Mouse (Mus musculus): ENCODE measurements at regions not wholly inside any gene's neighbourhood (a gene's known extent, or its start where the extent isn't known, plus 50 kb on each side); places are given as distances from the start of the nearest gene placed in this dataset.

- Histone ChIP-seq H3K27me3 (no peaks in the 10 kb centered on the region), H3K36me3 (no peaks in the 10 kb centered on the region), H3K27ac (peak overlapping the region; percentile 68; the same call in 1 of the 2 replicates), H3K4me2 (no peak overlapping the region), H3K4me3 (no peak overlapping the region), H3K4me1 (peaks cover 9% of the 10 kb centered on the region), H3K9ac (no peak overlapping the region), H3K9me3 (no peaks in the 10 kb centered on the region)
- ATAC-seq (ENCODE audit: insufficient number of reproducible peaks, insufficient read depth, low FRiP score, low TSS enrichment, low read depth) = no peak
- 84% methylated on average over 10 of the region's 10 CpGs for WGBS
Measured at GRCm38 (mm10) chr12:71628796-71629195, 202.1 kb upstream of the Daam1 start.

GRCm38 (mm10) chr12:71630386-71630785, 200.5 kb upstream of the Daam1 start:
- H3K4me1 ChIP-seq = peaks cover 9% of the 10 kb centered on the region
- H3K36me3 ChIP-seq = no peaks in the 10 kb centered on the region
- H3K27me3 ChIP-seq = no peaks in the 10 kb centered on the region
- 86% methylated on average over 3 of the region's 3 CpGs for WGBS
- no peak for ATAC-seq (ENCODE audit: insufficient number of reproducible peaks, insufficient read depth, low FRiP score, low TSS enrichment, low read depth)
- no peaks in the 10 kb centered on the region for H3K9me3 ChIP-seq
- no peak overlapping the region for H3K4me3 ChIP-seq
- H3K4me2 ChIP-seq = no peak overlapping the region
- no peak overlapping the region for H3K9ac ChIP-seq
- no peak overlapping the region for H3K27ac ChIP-seq

- Histone ChIP-seq H3K9me3 (no peaks in the 10 kb centered on the region), H3K36me3 (no peaks in the 10 kb centered on the region), H3K4me2 (no peak overlapping the region), H3K27ac (no peak overlapping the region), H3K9ac (no peak overlapping the region), H3K4me1 (no peaks in the 10 kb centered on the region), H3K4me3 (no peak overlapping the region), H3K27me3 (no peaks in the 10 kb centered on the region)
- ATAC-seq (ENCODE audit: insufficient number of reproducible peaks, insufficient read depth, low FRiP score, low TSS enrichment, low read depth) = no peak
- 82% methylated on average over 6 of the region's 6 CpGs for WGBS
Measured at GRCm38 (mm10) chr12:71636300-71636699, 194.6 kb upstream of the Daam1 start.

- no peak overlapping the region for H3K27ac ChIP-seq
- no peaks in the 10 kb centered on the region for H3K36me3 ChIP-seq
- H3K4me1 ChIP-seq = peaks cover 3% of the 10 kb centered on the region; the same call in 1 of the 2 replicates
- H3K27me3 ChIP-seq = no peaks in the 10 kb centered on the region
- H3K9ac ChIP-seq = no peak overlapping the region
- no peak for ATAC-seq (ENCODE audit: insufficient number of reproducible peaks, insufficient read depth, low FRiP score, low TSS enrichment, low read depth)
- no peak overlapping the region for H3K4me3 ChIP-seq
- 80% methylated on average over 3 of the region's 3 CpGs for WGBS
- H3K4me2 ChIP-seq = no peak overlapping the region
- no peaks in the 10 kb centered on the region for H3K9me3 ChIP-seq
Measured at GRCm38 (mm10) chr12:71637248-71637647, 193.6 kb upstream of the Daam1 start.

- H3K4me2 ChIP-seq = no peak overlapping the region
- H3K27me3 ChIP-seq = no peaks in the 10 kb centered on the region
- ATAC-seq (ENCODE audit: insufficient number of reproducible peaks, insufficient read depth, low FRiP score, low TSS enrichment, low read depth) = no peak
- H3K36me3 ChIP-seq = no peaks in the 10 kb centered on the region
- no peaks in the 10 kb centered on the region for H3K9me3 ChIP-seq
- H3K27ac ChIP-seq = no peak overlapping the region
- H3K4me3 ChIP-seq = no peak overlapping the region
- 65% methylated on average over 8 of the region's 8 CpGs for WGBS
- H3K4me1 ChIP-seq = peaks cover 8% of the 10 kb centered on the region
- no peak overlapping the region for H3K9ac ChIP-seq
Measured at GRCm38 (mm10) chr12:71638246-71638645, 192.6 kb upstream of the Daam1 start.

- no peak for ATAC-seq (ENCODE audit: insufficient number of reproducible peaks, insufficient read depth, low FRiP score, low TSS enrichment, low read depth)
- 66% methylated on average over 10 of the region's 10 CpGs for WGBS
- Histone ChIP-seq H3K9ac (no peak overlapping the region), H3K4me3 (no peak overlapping the region), H3K9me3 (no peaks in the 10 kb centered on the region), H3K4me2 (no peak overlapping the region), H3K36me3 (no peaks in the 10 kb centered on the region), H3K27me3 (no peaks in the 10 kb centered on the region), H3K27ac (no peak overlapping the region), H3K4me1 (peaks cover 9% of the 10 kb centered on the region)
Measured at GRCm38 (mm10) chr12:71640058-71640501, 190.8 kb upstream of the Daam1 start.

GRCm38 (mm10) chr12:71641486-71641885, 189.4 kb upstream of the Daam1 start:
- Histone ChIP-seq H3K9ac (no peak overlapping the region), H3K4me2 (no peak overlapping the region), H3K4me3 (no peak overlapping the region), H3K27ac (no peak overlapping the region), H3K27me3 (no peaks in the 10 kb centered on the region), H3K4me1 (peaks cover 9% of the 10 kb centered on the region), H3K9me3 (no peaks in the 10 kb centered on the region), H3K36me3 (no peaks in the 10 kb centered on the region)
- WGBS = 81% methylated on average over 2 of the region's 2 CpGs
- ATAC-seq (ENCODE audit: insufficient number of reproducible peaks, insufficient read depth, low FRiP score, low TSS enrichment, low read depth) = no peak

- Histone ChIP-seq H3K4me1 (peaks cover 9% of the 10 kb centered on the region), H3K9me3 (no peaks in the 10 kb centered on the region), H3K4me3 (no peak overlapping the region), H3K36me3 (no peaks in the 10 kb centered on the region), H3K4me2 (no peak overlapping the region), H3K27ac (no peak overlapping the region; the same call in 1 of the 2 replicates), H3K27me3 (no peaks in the 10 kb centered on the region), H3K9ac (no peak overlapping the region)
- ATAC-seq (ENCODE audit: insufficient number of reproducible peaks, insufficient read depth, low FRiP score, low TSS enrichment, low read depth) = no peak
- 59% methylated on average over 8 of the region's 8 CpGs for WGBS
Measured at GRCm38 (mm10) chr12:71642797-71643337, 188.0 kb upstream of the Daam1 start.

GRCm38 (mm10) chr12:71651251-71651650, 179.6 kb upstream of the Daam1 start:
- no peak overlapping the region for H3K27ac ChIP-seq
- H3K4me1 ChIP-seq = no peaks in the 10 kb centered on the region
- H3K9me3 ChIP-seq = no peaks in the 10 kb centered on the region
- no peak overlapping the region for H3K4me2 ChIP-seq
- no peak overlapping the region for H3K4me3 ChIP-seq
- no peak overlapping the region for H3K9ac ChIP-seq
- no peaks in the 10 kb centered on the region for H3K27me3 ChIP-seq
- 68% methylated on average over 2 of the region's 2 CpGs for WGBS
- no peak for ATAC-seq (ENCODE audit: insufficient number of reproducible peaks, insufficient read depth, low FRiP score, low TSS enrichment, low read depth)
- H3K36me3 ChIP-seq = no peaks in the 10 kb centered on the region

- WGBS = 51% methylated on average over 10 of the region's 10 CpGs
Measured at GRCm38 (mm10) chr12:71693346-71694038, 137.4 kb upstream of the Daam1 start.

GRCm38 (mm10) chr12:71701753-71702152, 129.1 kb upstream of the Daam1 start:
- Histone ChIP-seq H3K4me2 (no peak overlapping the region), H3K36me3 (no peaks in the 10 kb centered on the region), H3K27me3 (no peaks in the 10 kb centered on the region), H3K4me1 (no peaks in the 10 kb centered on the region), H3K4me3 (no peak overlapping the region), H3K9ac (no peak overlapping the region), H3K27ac (no peak overlapping the region), H3K9me3 (no peaks in the 10 kb centered on the region)
- WGBS = 80% methylated on average over 2 of the region's 2 CpGs
- no peak for ATAC-seq (ENCODE audit: insufficient number of reproducible peaks, insufficient read depth, low FRiP score, low TSS enrichment, low read depth)

More at GRCm38 (mm10) chr12:71693346-71694038, 137.4 kb upstream of the Daam1 start:
- Histone ChIP-seq H3K4me3 (no peak overlapping the region), H3K27ac (no peak overlapping the region), H3K36me3 (no peaks in the 10 kb centered on the region), H3K4me1 (peaks cover 9% of the 10 kb centered on the region; the same call in 1 of the 2 replicates), H3K9ac (no peak overlapping the region), H3K27me3 (no peaks in the 10 kb centered on the region), H3K4me2 (no peak overlapping the region), H3K9me3 (no peaks in the 10 kb centered on the region)
- no peak for ATAC-seq (ENCODE audit: insufficient number of reproducible peaks, insufficient read depth, low FRiP score, low TSS enrichment, low read depth)

GRCm38 (mm10) chr12:71702181-71702580, 128.7 kb upstream of the Daam1 start:
- Histone ChIP-seq H3K4me2 (no peak overlapping the region), H3K4me1 (no peaks in the 10 kb centered on the region), H3K4me3 (no peak overlapping the region), H3K9ac (no peak overlapping the region), H3K36me3 (no peaks in the 10 kb centered on the region), H3K27me3 (no peaks in the 10 kb centered on the region), H3K9me3 (no peaks in the 10 kb centered on the region), H3K27ac (no peak overlapping the region)
- 77% methylated on average over 11 of the region's 11 CpGs for WGBS
- ATAC-seq (ENCODE audit: insufficient number of reproducible peaks, insufficient read depth, low FRiP score, low TSS enrichment, low read depth) = no peak

Measured in embryonic facial prominence, embryonic 13.5 days (tissue).